Mouse (Mus musculus) R1 (cell line): ENCODE measurements around the gene E2f4.
"Not testable (repeated sequence)": the region's sequence is repeated elsewhere in the genome, so short reads cannot be mapped to it uniquely, and the experiment has no call there.

Source experiments
- DNase-seq: peaks from one replicate; pipeline ENCODE4 v3.0.0-alpha.2; 2018; ENCODE audit warnings: low read depth, low spot score

E2f4 gene

DNA sequence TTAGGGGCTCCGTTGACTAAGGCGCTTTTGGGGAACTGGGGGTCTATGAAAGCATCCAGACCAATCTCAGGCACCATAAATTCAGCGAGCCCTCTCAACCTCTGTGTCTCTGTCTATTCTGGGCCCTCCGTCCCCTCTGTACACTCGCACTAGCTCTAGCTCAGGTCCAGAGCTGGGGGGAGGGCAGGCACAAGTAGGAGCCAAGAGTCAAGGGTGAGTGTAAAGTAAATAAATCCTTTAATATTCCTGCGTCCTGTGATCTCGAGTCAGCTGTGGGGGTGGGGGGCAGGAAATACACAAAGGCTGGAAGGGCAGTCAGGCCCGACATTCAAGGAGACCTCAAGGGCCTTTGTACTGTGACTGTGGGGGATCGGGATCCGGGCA, 28.4 kb upstream of the E2f4 start:
- DNase-seq: no peak

DNA sequence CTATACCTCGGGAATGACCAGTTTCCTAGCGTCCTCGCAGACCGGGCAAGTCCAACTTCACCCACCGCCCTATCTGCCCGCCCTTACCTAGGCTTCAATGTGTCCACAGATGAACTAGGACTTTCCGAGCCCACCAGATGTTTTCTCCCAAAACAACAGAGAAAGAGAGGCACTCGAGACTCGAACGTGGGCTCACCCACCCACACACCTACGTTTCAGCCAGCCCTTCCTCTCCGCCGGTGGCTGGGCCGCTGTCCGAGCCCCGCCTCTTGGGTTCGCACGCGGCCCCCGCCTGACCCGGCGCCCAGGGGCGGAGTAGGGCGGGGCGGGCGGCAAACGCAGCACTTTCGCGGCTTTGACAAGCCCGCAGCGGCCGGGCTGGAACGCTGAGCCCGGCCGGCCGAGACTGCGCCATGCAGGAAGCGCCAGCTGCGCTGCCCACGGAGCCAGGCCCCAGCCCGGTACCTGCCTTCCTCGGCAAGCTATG, 28.0 kb upstream of the E2f4 start, which contains the start of gene Hsf4:
Gene Hsf4, plus strand, starts transcription at position 341 of the 487 bp plus-strand sequence.
- no peak for DNase-seq

DNA sequence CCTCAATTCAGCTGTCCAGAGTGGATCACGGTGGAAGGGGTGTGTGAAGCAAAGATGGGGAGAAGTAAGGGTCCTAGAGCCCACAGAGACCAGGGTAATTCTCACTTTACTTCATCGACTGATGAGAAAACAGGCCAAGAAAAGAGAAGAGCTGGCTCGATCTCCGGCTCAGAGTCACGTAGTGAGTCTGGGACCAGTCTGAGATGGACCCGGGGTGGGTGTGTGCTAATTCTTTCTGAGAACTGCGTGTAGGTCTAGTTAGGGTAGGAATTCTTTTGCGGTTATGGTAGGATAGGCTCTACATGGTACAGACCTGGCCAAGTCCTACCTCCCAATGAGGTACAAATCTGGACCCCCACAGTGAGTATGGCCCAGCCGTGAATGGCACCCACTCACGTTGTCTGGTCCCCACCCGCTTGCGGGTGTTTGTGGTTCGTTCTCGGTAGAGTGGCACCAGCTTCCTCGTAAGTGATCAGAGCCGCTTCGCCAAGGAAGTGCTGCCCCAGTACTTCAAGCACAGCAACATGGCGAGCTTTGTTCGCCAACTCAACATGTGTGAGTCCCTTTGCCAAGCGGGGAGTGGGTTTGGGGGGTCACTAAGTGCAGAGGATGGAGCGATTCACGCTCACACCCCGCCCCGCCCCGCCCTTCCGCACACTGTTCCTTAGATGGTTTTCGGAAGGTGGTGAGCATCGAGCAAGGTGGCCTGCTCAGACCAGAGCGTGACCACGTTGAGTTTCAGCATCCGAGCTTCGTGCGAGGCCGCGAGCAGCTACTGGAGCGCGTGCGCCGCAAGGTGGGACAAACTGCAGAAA, 27.2 kb upstream of the E2f4 start:
- DNase-seq: no peak

DNA sequence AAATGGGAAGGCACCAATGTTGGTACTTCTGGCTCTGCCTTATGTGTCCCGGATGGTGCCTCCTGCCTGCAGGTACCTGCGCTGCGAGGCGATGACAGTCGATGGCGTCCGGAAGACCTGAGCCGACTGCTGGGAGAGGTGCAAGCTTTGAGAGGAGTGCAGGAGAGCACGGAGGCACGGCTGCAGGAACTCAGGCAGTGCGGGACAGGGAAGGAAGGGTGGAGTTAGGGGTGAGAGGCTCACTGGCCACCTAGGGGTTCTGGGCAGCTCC, 26.6 kb upstream of the E2f4 start:
- peak; percentile 35 for DNase-seq

GRCm38 (mm10) chr8:105275387-105275786, 22.1 kb upstream of the E2f4 start:
- DNase-seq: no peak

GRCm38 (mm10) chr8:105275840-105276239, 21.6 kb upstream of the E2f4 start, which contains the start of gene Nol3:
Nol3 (plus strand) TSS chr8:105276140.
- DNase-seq: no peak

DNA sequence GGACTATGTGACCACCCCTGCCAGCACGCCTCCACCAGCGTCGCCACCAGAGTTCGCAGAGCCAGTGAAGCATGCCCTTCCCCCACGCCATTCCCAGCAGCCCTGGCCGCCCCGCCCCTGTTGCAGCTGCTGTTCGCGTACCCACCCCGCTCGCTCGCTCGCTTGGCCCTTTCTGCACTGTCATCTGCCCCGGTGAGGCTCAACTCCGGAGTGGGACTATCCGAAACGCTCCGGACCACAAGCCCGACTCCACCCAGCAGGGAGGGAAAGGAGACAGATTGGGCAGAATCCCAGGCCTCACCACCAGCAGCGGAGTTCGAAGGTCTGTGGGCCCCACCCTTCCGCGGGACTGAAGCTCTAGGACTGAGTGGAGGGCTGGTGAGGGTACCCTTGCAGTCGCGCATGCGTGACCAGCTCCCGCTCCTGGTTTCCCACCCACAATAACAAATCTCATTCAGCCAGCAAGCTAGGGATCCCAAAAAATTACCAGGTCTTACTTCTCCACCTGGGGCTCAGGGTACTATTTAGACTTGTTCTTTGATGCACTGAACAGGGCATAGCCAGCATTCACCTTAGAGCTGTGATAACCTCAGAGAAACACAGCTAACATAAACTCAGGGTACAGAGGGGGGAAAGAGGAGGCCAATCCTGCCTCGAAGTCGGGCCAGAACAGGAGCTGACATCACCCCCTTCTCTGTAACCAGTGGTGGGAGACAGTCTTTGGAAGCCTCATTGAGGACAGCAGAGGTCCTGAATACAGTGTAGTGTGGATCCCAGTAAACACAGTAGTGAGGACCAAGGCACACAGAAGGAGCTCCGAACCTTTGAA, 21.0 kb upstream of the E2f4 start:
- peak; percentile 73 for DNase-seq

- peak; percentile 62 for DNase-seq
Observed at GRCm38 (mm10) chr8:105278911-105279334, 18.5 kb upstream of the E2f4 start.

DNA sequence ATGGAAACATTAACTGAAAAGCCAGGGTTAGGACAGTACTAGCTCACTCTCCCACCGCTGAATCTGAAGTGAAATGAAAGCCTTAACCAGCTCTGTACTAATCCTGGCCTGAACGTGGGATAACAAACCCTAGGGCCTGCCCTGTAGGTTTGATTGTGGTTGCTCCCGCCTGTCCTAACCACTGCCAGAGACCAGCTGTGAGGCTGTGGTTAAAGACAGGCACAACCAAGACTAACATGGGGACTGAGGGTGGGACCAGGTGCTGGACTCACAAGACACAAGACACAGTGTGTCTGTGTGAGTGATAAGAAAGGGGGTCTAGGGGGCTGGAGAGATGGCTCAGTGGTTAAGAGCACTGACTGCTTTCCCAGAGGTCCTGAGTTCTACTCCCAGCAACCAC, 16.9 kb upstream of the E2f4 start:
- no peak for DNase-seq

DNA sequence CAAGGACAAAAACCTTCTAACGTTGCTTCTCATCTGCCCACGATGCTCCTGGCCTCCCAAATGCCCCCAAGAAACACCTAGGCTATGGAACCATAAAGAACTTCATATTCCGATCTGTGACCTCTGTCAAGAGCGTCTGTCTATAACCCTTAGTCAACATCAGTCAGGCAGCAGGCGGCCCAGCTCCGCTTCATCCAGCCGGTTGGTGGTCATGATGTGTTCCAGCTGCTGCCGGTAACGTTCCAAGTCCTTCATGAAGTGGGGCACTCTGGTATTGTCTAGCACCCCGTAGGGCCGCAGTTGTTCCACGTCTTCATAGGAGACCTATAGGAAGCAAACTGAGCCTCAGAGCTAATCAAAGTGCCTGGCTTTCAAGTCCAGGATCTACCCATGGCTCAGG, 15.6 kb upstream of the E2f4 start:
- DNase-seq: no peak

DNA sequence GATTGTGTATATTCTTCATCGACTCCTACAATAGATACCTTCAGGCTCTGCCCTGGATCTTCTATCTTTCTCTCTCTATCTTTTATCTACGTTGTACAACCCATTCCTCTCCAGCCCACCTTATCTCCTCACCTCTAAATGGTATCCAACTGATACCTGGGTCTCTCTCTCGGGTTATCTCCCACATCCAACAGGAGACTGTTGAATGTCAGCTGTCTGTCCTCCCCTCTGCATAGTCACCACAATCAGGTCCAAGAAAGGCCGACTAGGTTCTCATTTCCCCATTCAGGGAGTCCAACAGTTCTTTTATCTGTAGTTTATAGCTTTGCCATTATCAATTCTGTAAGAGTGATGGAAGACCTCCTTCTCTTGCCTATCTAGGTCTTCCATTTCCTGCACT, 15.2 kb upstream of the E2f4 start:
- DNase-seq: no peak

DNA sequence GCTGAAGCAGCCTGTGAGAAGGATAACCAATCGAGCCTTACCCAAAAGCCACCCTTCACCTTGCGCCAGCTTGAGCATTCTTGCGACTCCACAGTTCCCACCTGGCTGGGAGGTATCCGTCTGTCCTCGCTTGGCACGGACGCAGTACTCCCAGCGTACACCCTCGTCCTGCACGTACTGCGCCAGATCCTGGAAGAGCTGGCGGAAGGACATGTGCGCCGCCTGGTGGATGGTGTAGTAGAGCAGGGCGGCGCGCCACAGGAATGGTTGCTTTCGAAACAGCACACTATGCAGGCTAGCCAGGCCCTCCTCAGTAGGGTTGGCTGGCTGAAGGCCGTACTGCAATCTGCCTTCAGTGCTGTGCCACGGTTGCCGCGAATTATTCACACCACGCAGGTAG, 14.4 kb upstream of the E2f4 start:
- peak; percentile 87 for DNase-seq

- no peak for DNase-seq
Observed at GRCm38 (mm10) chr8:105285514-105285913, 11.9 kb upstream of the E2f4 start.

DNA sequence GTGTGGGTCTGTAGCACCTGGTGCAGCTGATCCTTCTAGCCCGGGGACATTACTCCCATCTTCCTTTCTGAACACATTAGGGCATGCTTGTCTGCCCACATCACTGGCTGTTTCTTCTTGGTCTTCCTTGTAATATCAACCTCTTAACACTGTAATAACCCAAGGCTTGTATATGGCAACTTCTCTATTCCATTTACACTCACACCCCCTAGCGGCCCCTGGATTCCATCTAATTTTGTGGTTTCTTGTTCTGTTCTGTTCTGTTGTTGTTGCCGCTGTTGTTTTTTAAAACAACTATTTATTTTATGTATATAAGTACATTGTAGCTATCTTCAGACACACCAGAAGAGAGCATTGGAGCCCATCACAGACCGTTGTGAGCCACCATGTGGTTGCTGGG, 10.6 kb upstream of the E2f4 start:
- DNase-seq: no peak

DNA sequence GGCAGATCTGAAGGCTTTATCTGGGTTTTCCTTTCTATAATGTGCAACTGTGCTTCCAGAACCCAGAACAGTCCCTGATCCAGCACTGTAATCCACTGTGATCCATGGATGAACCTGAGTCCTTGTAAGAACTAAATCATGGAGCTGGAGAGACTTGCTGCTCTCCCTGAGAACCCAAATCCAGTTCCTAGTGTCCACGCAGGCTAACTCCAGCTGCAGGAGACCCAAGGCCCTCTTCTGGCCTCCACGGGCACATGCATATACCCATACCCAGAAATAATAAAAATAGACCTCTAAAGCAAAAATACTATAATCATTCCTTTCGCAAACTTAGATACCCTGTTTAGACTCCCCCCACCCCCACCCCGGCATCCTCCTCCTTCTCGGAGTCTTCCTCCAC, 9.2 kb upstream of the E2f4 start:
- DNase-seq: no peak

GRCm38 (mm10) chr8:105288958-105289732, 8.3 kb upstream of the E2f4 start:
- DNase-seq: peak; percentile 99

DNA sequence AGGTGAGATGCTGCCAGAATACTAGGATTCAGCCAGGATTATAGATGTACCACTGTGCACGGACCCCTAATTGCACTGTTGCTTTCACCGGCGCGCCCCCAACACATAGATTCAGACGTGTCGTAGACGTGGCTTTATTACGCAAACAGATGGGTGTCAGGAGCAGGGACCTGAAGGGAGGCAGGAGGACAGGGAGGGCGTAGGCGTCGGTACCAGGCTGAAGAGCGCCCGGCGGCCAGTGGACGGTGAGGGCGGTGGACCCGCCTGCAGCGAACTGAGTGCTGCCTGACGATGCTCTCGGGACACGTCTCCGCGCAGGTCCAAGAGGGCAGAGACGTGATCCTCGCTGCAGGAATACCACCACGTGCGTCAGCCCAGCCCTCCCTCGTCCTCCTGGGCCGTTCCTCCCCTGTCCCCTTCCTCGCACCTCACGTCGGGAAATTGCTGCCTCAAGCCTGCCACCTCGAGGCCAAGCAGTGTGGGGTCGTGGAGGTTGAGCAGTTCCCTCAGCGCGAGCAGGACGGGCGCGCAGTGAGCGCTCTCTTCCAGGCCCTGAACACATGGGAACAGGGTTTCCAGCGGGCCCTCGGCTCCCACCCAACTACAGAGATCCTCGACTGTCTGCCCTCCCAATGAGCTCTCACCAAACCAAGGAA, 7.5 kb upstream of the E2f4 start, which contains the start of gene 4931428F04Rik:
Gene 4931428F04Rik, minus strand, starts transcription at position 60 of the 656 bp plus-strand sequence.
- peak; percentile 85 for DNase-seq

GRCm38 (mm10) chr8:105290554-105291314, 6.7 kb upstream of the E2f4 start:
- peak; percentile 93 for DNase-seq

DNA sequence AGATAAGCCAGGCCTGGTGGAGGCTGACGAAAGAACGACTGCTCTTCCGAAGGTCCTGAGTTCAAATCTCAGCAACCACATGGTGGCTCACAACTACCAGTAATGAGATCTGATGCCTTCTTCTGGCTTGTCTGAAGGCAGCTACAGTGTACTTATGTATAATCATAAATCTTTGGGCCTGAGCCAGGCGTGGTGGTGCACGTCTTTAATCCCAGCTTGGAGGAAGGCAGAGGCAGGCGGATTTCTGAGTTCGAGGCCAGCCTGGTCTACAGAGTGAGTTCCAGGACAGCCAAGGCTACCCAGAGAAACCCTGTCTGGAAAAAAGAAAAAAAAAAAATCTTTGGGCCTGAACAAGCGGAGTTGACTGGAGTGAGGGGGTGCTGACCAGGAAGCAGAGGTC, 6.1 kb upstream of the E2f4 start:
- DNase-seq: not testable (repeated sequence)

- not testable (repeated sequence) for DNase-seq
Observed at GRCm38 (mm10) chr8:105291802-105292201, 5.7 kb upstream of the E2f4 start.

DNA sequence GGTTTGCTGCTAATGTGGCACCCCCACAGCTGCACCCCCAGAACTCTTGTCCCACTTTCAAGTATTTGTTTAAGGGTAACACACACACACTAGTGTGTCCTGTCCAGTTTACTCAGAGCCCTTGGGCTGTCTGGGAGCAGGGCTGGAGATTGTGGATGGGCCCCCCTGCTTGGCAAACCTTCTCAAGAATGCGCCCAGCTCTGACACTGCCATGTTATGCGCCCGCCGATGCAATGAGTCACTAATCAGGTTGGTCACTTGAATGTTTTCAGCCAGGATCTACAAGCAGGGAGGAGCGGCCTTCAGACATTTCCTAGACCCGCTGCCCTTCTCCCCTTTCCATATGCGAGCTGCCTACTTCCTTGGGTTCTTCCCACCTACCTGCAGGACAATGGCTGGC, 5.0 kb upstream of the E2f4 start:
- no peak for DNase-seq
